9 mouse cellular contexts compared by ENCODE assay signal in genomic region chr8:105799091-105799812, GRCm38 (mm10). TPM values are rescaled to one million over a fixed set of nuclear protein-coding genes. Genes with fewer than 3 reads are reported as not detected.
A peak's percentile ranks its signal among the peaks of the same experiment; 100 is the strongest.
DNase-seq lines count a peak whose midpoint lies in the region; ATAC-seq lines count a peak whose summit lies in the region.
"Had no signal": no experiment of that assay in that cellular context is flagged by ENCODE, and none has a peak within 500 bp of the region (broad histone marks: within the 10 kb centered on the region; RNA-seq: fewer than 3 reads in every experiment).

No protein-coding gene starts in this region.

- no peaks in the 10 kb centered on the region for H3K36me3 ChIP-seq in forebrain, embryonic 15.5 days
- peaks cover 17% of the 10 kb centered on the region; the same call in 1 of the 2 replicates for H3K36me3 ChIP-seq in forebrain, embryonic 13.5 days (ENCODE audit: poor library complexity, severe bottlenecking)
- 0 out of 2 replicates have a peak, but pooled peaks cover 4% of the 10 kb centered on the region for H3K36me3 ChIP-seq in embryonic facial prominence, embryonic 15.5 days

- no peak overlapping the region for H3K4me2 ChIP-seq in forebrain, embryonic 15.5 days (replicated peaks)
- no peak overlapping the region for H3K4me2 ChIP-seq in forebrain, embryonic 13.5 days
- 0 out of 2 replicates have a peak overlapping the region, but pooled peaks have one; percentile 17 for H3K4me2 ChIP-seq in embryonic facial prominence, embryonic 15.5 days (replicated peaks)

- H3K9ac ChIP-seq in forebrain, embryonic 15.5 days (replicated peaks): no peak overlapping the region
- H3K9ac ChIP-seq in forebrain, embryonic 13.5 days: no peak overlapping the region
- no peak overlapping the region for H3K9ac ChIP-seq in embryonic facial prominence, embryonic 15.5 days

- peak; percentile 32; the same call in 1 of the 2 replicates for ATAC-seq in forebrain, embryonic 15.5 days (replicated peaks)
- ATAC-seq in forebrain, embryonic 13.5 days: no peak
- ATAC-seq in embryonic facial prominence, embryonic 15.5 days (ENCODE audit: insufficient number of reproducible peaks, low FRiP score, low TSS enrichment, low read depth): peak; percentile 83
- ATAC-seq in megakaryocyte progenitor cell, adult 5-6 weeks (replicated peaks; ENCODE audit: poor library complexity): peak; percentile 79

- H3K27me3 ChIP-seq in forebrain, embryonic 15.5 days: no peaks in the 10 kb centered on the region
- H3K27me3 ChIP-seq in forebrain, embryonic 13.5 days: no peaks in the 10 kb centered on the region
- no peaks in the 10 kb centered on the region for H3K27me3 ChIP-seq in embryonic facial prominence, embryonic 15.5 days

- peak overlapping the region; percentile 28; the same call in 1 of the 2 replicates for H3K27ac ChIP-seq in forebrain, embryonic 15.5 days (replicated peaks)
- H3K27ac ChIP-seq in forebrain, embryonic 13.5 days: no peak overlapping the region
- H3K27ac ChIP-seq in embryonic facial prominence, embryonic 15.5 days (replicated peaks): peak overlapping the region; percentile 81

- H3K4me3 ChIP-seq in forebrain, embryonic 15.5 days: no peak overlapping the region
- no peak overlapping the region for H3K4me3 ChIP-seq in forebrain, embryonic 13.5 days
- no peak overlapping the region for H3K4me3 ChIP-seq in embryonic facial prominence, embryonic 15.5 days (replicated peaks)

- H3K9me3 ChIP-seq in forebrain, embryonic 15.5 days: no peaks in the 10 kb centered on the region
- H3K9me3 ChIP-seq in forebrain, embryonic 13.5 days (replicated peaks): no peaks in the 10 kb centered on the region
- H3K9me3 ChIP-seq in embryonic facial prominence, embryonic 15.5 days (replicated peaks): no peaks in the 10 kb centered on the region

- DNase-seq in adrenal gland, adult 2 months: peak; percentile 86
- DNase-seq in heart, postnatal 10 days: peak; percentile 88 to 89
- peak; percentile 40 to 45 for DNase-seq in layer of hippocampus, postnatal 36 days
- peak; percentile 71 to 81 for DNase-seq in urinary bladder, postnatal 4 days (ENCODE audit: low spot score in 2 of 2)

- WGBS in forebrain, embryonic 15.5 days: 48% methylated on average over 8 of the region's 8 CpGs
- 56% methylated on average over 8 of the region's 8 CpGs for WGBS in forebrain, embryonic 13.5 days
- 38% methylated on average over 8 of the region's 8 CpGs for WGBS in embryonic facial prominence, embryonic 15.5 days

- intact Hi-C loops in heart, postnatal 10 days (cut with DNase I): no loop called here

- H3K4me1 ChIP-seq in forebrain, embryonic 15.5 days: peaks cover 8% of the 10 kb centered on the region
- peaks cover 11% of the 10 kb centered on the region for H3K4me1 ChIP-seq in forebrain, embryonic 13.5 days
- H3K4me1 ChIP-seq in embryonic facial prominence, embryonic 15.5 days: peaks cover 29% of the 10 kb centered on the region

RNA-seq across cellular contexts. Expression of gene Ranbp10, which starts 27.9 kb away (rescaled TPM):
- polyA plus RNA-seq in forebrain, embryonic 15.5 days (2015; fragmentation: Nextera tagmentation; extraction: Ambion mirVana): 11.8 and 13.9 TPM in 2 replicates
- 14.2 and 14.7 TPM in 2 replicates for polyA plus RNA-seq in forebrain, embryonic 13.5 days (2015; fragmentation: Nextera tagmentation; extraction: Ambion mirVana)
- total RNA-seq in adrenal gland, adult 2 months (2021): 10 to 100 TPM; 19.7 to 23.6 TPM
- polyA plus RNA-seq in adrenal gland, adult 2 months (2012; rRNA removed): 22.2 and 27.3 TPM in 2 replicates
- polyA plus RNA-seq in embryonic facial prominence, embryonic 15.5 days (2015; fragmentation: Nextera tagmentation; extraction: Ambion mirVana): 12.5 and 12.9 TPM in 2 replicates
- 10 to 100 TPM; 24.2 to 24.5 TPM for total RNA-seq in heart, postnatal 10 days (2021)
- 10 to 100 TPM; 24.4 to 27.6 TPM for total RNA-seq in layer of hippocampus, postnatal 36 days (2021)
- 12.6 and 13.2 TPM in 2 replicates for total RNA-seq in megakaryocyte progenitor cell, adult 5-6 weeks (2015)
- total RNA-seq in megakaryocyte progenitor cell, adult 5-6 weeks (2017): 7.7 and 9.2 TPM in 2 replicates

RNA-seq across cellular contexts. Expression of gene Tsnaxip1, which starts 28.3 kb away (rescaled TPM):
- polyA plus RNA-seq in forebrain, embryonic 15.5 days (2015; fragmentation: Nextera tagmentation; extraction: Ambion mirVana): 0.61 and 0.84 TPM in 2 replicates
- 0.43 and 1.00 TPM in 2 replicates for polyA plus RNA-seq in forebrain, embryonic 13.5 days (2015; fragmentation: Nextera tagmentation; extraction: Ambion mirVana)
- not detected for total RNA-seq in adrenal gland, adult 2 months (2021)
- polyA plus RNA-seq in adrenal gland, adult 2 months (2012; rRNA removed): not detected in 2 replicates
- 3.5 and 7.2 TPM in 2 replicates for polyA plus RNA-seq in embryonic facial prominence, embryonic 15.5 days (2015; fragmentation: Nextera tagmentation; extraction: Ambion mirVana)
- not detected for total RNA-seq in heart, postnatal 10 days (2021)
- total RNA-seq in layer of hippocampus, postnatal 36 days (2021): under 1 TPM in 1 of 2 experiments, not detected in 1; 0.22 TPM
- total RNA-seq in megakaryocyte progenitor cell, adult 5-6 weeks (2015): not detected in 2 replicates
- not detected in 2 replicates for total RNA-seq in megakaryocyte progenitor cell, adult 5-6 weeks (2017)
- total RNA-seq: left cerebral cortex, postnatal 25 days had no signal

RNA-seq across cellular contexts. Expression of gene Gfod2, which starts 40.8 kb away (rescaled TPM):
- polyA plus RNA-seq in forebrain, embryonic 15.5 days (2015; fragmentation: Nextera tagmentation; extraction: Ambion mirVana): 84.5 and 88.0 TPM in 2 replicates
- polyA plus RNA-seq in forebrain, embryonic 13.5 days (2015; fragmentation: Nextera tagmentation; extraction: Ambion mirVana): 64.7 and 65.7 TPM in 2 replicates
- total RNA-seq in adrenal gland, adult 2 months (2021): 10 to 100 TPM in 1 of 2 experiments, 1 to 10 TPM in 1; 7.8 to 14.2 TPM
- 8.1 and 9.6 TPM in 2 replicates for polyA plus RNA-seq in adrenal gland, adult 2 months (2012; rRNA removed)
- 21.9 and 23.1 TPM in 2 replicates for polyA plus RNA-seq in embryonic facial prominence, embryonic 15.5 days (2015; fragmentation: Nextera tagmentation; extraction: Ambion mirVana)
- 1 to 10 TPM; 4.6 to 9.9 TPM for total RNA-seq in heart, postnatal 10 days (2021)
- 10 to 100 TPM; 21.9 to 22.5 TPM for total RNA-seq in layer of hippocampus, postnatal 36 days (2021)
- 0.74 and 1.0 TPM in 2 replicates for total RNA-seq in megakaryocyte progenitor cell, adult 5-6 weeks (2015)
- 1.4 and 4.2 TPM in 2 replicates for total RNA-seq in megakaryocyte progenitor cell, adult 5-6 weeks (2017)

RNA-seq across cellular contexts. Expression of gene Cenpt, which starts 53.8 kb away (rescaled TPM):
- 65.0 and 66.4 TPM in 2 replicates for polyA plus RNA-seq in forebrain, embryonic 15.5 days (2015; fragmentation: Nextera tagmentation; extraction: Ambion mirVana)
- polyA plus RNA-seq in forebrain, embryonic 13.5 days (2015; fragmentation: Nextera tagmentation; extraction: Ambion mirVana): 68.8 and 71.4 TPM in 2 replicates
- 1 to 10 TPM; 5.9 to 6.7 TPM for total RNA-seq in adrenal gland, adult 2 months (2021)
- polyA plus RNA-seq in adrenal gland, adult 2 months (2012; rRNA removed): 5.9 and 8.1 TPM in 2 replicates
- 44.9 and 46.9 TPM in 2 replicates for polyA plus RNA-seq in embryonic facial prominence, embryonic 15.5 days (2015; fragmentation: Nextera tagmentation; extraction: Ambion mirVana)
- 1 to 10 TPM; 8.4 to 8.5 TPM for total RNA-seq in heart, postnatal 10 days (2021)
- total RNA-seq in layer of hippocampus, postnatal 36 days (2021): 10 to 100 TPM; 14.2 to 15.2 TPM
- total RNA-seq in megakaryocyte progenitor cell, adult 5-6 weeks (2015): 18.3 and 21.2 TPM in 2 replicates
- 14.4 and 20.1 TPM in 2 replicates for total RNA-seq in megakaryocyte progenitor cell, adult 5-6 weeks (2017)

RNA-seq across cellular contexts. Expression of gene Thap11, which starts 55.7 kb away (rescaled TPM):
- 70.5 and 73.6 TPM in 2 replicates for polyA plus RNA-seq in forebrain, embryonic 15.5 days (2015; fragmentation: Nextera tagmentation; extraction: Ambion mirVana)
- 65.9 and 68.3 TPM in 2 replicates for polyA plus RNA-seq in forebrain, embryonic 13.5 days (2015; fragmentation: Nextera tagmentation; extraction: Ambion mirVana)
- total RNA-seq in adrenal gland, adult 2 months (2021): 10 to 100 TPM; 31.7 to 38.0 TPM
- polyA plus RNA-seq in adrenal gland, adult 2 months (2012; rRNA removed): 79.7 and 91.6 TPM in 2 replicates
- polyA plus RNA-seq in embryonic facial prominence, embryonic 15.5 days (2015; fragmentation: Nextera tagmentation; extraction: Ambion mirVana): 73.2 and 75.8 TPM in 2 replicates
- 10 to 100 TPM; 27.5 to 31.9 TPM for total RNA-seq in heart, postnatal 10 days (2021)
- 10 to 100 TPM; 42.2 to 42.3 TPM for total RNA-seq in layer of hippocampus, postnatal 36 days (2021)
- total RNA-seq in megakaryocyte progenitor cell, adult 5-6 weeks (2015): 30.9 and 32.4 TPM in 2 replicates
- 25.1 and 28.5 TPM in 2 replicates for total RNA-seq in megakaryocyte progenitor cell, adult 5-6 weeks (2017)
